Mouse (Mus musculus) kidney, embryonic 14.5 days (tissue): ENCODE measurements around the gene Spata48. TPM values are rescaled to one million over a fixed set of nuclear protein-coding genes. Genes with fewer than 3 reads are reported as not detected.

Source experiments
- ATAC-seq: fragments of 200-750 bp; cut with Nextera tagmentation; 2 replicates; pipeline ENCODE4 v1.8.0; 2017; ENCODE audit warnings: moderate number of reproducible peaks, mild to moderate bottlenecking, moderate TSS enrichment, moderate library complexity; ENCODE audit not compliant: low FRiP score, low TSS enrichment
- H3K27ac ChIP-seq: fragments of 300-500 bp; sonication (generic); 2 replicates; pipeline ENCODE4 v1.5.1; 2014; ENCODE audit warnings: low read depth, mild to moderate bottlenecking, low read length, moderate library complexity, mixed read lengths
- H3K27me3 ChIP-seq: fragments of 300-500 bp; sonication (generic); 2 replicates; pipeline ENCODE4 v1.6.1; 2014; ENCODE audit warnings: mild to moderate bottlenecking, low read length; ENCODE audit not compliant: control insufficient read depth, insufficient read depth
- H3K36me3 ChIP-seq: fragments of 300-500 bp; sonication (generic); 2 replicates; pipeline ENCODE4 v1.6.1; 2014; ENCODE audit warnings: low read length, mixed read lengths; ENCODE audit not compliant: control insufficient read depth, insufficient read depth
- H3K4me1 ChIP-seq: fragments of 300-500 bp; sonication (generic); 2 replicates; pipeline ENCODE4 v1.6.1; 2014; ENCODE audit warnings: low read length, mixed read lengths; ENCODE audit not compliant: control insufficient read depth, insufficient read depth
- H3K4me2 ChIP-seq: fragments of 300-500 bp; sonication (generic); replicated peaks from 2 replicates; pipeline ENCODE4 v1.6.1; 2014; ENCODE audit warnings: low read depth, mild to moderate bottlenecking, low read length
- H3K4me3 ChIP-seq: fragments of 300-500 bp; sonication (generic); 2 replicates; pipeline ENCODE4 v1.5.1; 2014; ENCODE audit warnings: mild to moderate bottlenecking, low read length
- H3K9ac ChIP-seq: fragments of 300-500 bp; sonication (generic); 2 replicates; pipeline ENCODE4 v1.6.1; 2014; ENCODE audit warnings: low read depth, mild to moderate bottlenecking, low read length, moderate library complexity
- H3K9me3 ChIP-seq: fragments of 300-500 bp; sonication (generic); 2 replicates; pipeline ENCODE4 v1.6.1; 2016; ENCODE audit warnings: low read length; ENCODE audit not compliant: control insufficient read depth
- WGBS: fragments of 180-500 bp; shearing (Covaris S2); extraction: QIAGEN DNeasy Blood & Tissue Kit; methylation state at CpG from one replicate; pipeline ENCODE4 v1.1.7; 2014; 5-methylcytosine and 5-hydroxymethylcytosine counted together
- polyA plus RNA-seq: library from polyadenylated mRNA; unstranded; fragments of >200 nt; fragmentation: Nextera tagmentation; extraction: Ambion mirVana; gene quantifications from 2 replicates; pipeline ENCODE4 v1.2.1, GENCODE M21; 2014

Spata48 gene
- polyA plus RNA-seq, result 1.8 and 2.7 TPM in 2 replicates

- H3K9ac ChIP-seq, result peak within 1 kb of the TSS; percentile 75
- WGBS, result 2% methylated on average over 66 of the region's 66 CpGs
- no peaks in the 10 kb centered on the region for H3K27me3 ChIP-seq
- H3K4me3 ChIP-seq, result peak within 1 kb of the TSS; percentile 61
- H3K36me3 ChIP-seq, result no peaks in the 10 kb centered on the region
- peak within 1 kb of the TSS; percentile 72 for H3K4me2 ChIP-seq
- peak; percentile 99 for ATAC-seq
- H3K9me3 ChIP-seq, result no peaks in the 10 kb centered on the region
- no peaks in the 10 kb centered on the region for H3K4me1 ChIP-seq
- peak within 1 kb of the TSS; percentile 59; the same call in 1 of the 2 replicates for H3K27ac ChIP-seq
Observed at GRCm38 (mm10) chr11:11461635-11462560, at the start of gene Spata48, which contains the start of gene Zpbp. Gene Spata48, plus strand, starts transcription at chr11:11462094. Gene Zpbp, minus strand, starts transcription at chr11:11462408.

- 84% methylated on average over 5 of the region's 5 CpGs for WGBS
Observed at GRCm38 (mm10) chr11:11414188-11414587, 47.7 kb upstream of the Spata48 start.

GRCm38 (mm10) chr11:11417356-11417755, 44.5 kb upstream of the Spata48 start:
- Histone ChIP-seq H3K36me3 (no peaks in the 10 kb centered on the region), H3K27me3 (no peaks in the 10 kb centered on the region), H3K4me1 (no peaks in the 10 kb centered on the region), H3K9ac (no peak overlapping the region), H3K27ac (no peak overlapping the region), H3K4me3 (no peak overlapping the region), H3K9me3 (no peaks in the 10 kb centered on the region), H3K4me2 (no peak overlapping the region)
- WGBS, result 72% methylated on average over 2 of the region's 2 CpGs
- ATAC-seq, result no peak

More at GRCm38 (mm10) chr11:11414188-11414587, 47.7 kb upstream of the Spata48 start:
- H3K27ac ChIP-seq, result no peak overlapping the region
- no peak overlapping the region for H3K9ac ChIP-seq
- H3K9me3 ChIP-seq, result no peaks in the 10 kb centered on the region
- H3K4me2 ChIP-seq, result no peak overlapping the region
- H3K27me3 ChIP-seq, result no peaks in the 10 kb centered on the region
- no peak overlapping the region for H3K4me3 ChIP-seq
- H3K36me3 ChIP-seq, result no peaks in the 10 kb centered on the region
- ATAC-seq, result no peak
- no peaks in the 10 kb centered on the region for H3K4me1 ChIP-seq

- H3K27me3 ChIP-seq, result no peaks in the 10 kb centered on the region
- no peak overlapping the region for H3K4me2 ChIP-seq
- no peak overlapping the region for H3K9ac ChIP-seq
- H3K36me3 ChIP-seq, result no peaks in the 10 kb centered on the region
- H3K9me3 ChIP-seq, result no peaks in the 10 kb centered on the region
- no peak overlapping the region for H3K27ac ChIP-seq
- no peaks in the 10 kb centered on the region for H3K4me1 ChIP-seq
- 32% methylated on average over 2 of the region's 2 CpGs for WGBS
- H3K4me3 ChIP-seq, result no peak overlapping the region
- no peak for ATAC-seq
Observed at GRCm38 (mm10) chr11:11455037-11455436, 6.9 kb upstream of the Spata48 start.

- ATAC-seq, result no peak; the same call in 1 of the 2 replicates
- Histone ChIP-seq H3K9me3 (no peaks in the 10 kb centered on the region), H3K27ac (peak overlapping the region; percentile 59; the same call in 1 of the 2 replicates), H3K27me3 (no peaks in the 10 kb centered on the region), H3K4me3 (peak overlapping the region; percentile 61), H3K4me2 (peak overlapping the region; percentile 72), H3K36me3 (no peaks in the 10 kb centered on the region), H3K9ac (peak overlapping the region; percentile 75; the same call in 1 of the 2 replicates), H3K4me1 (no peaks in the 10 kb centered on the region)
- 78% methylated on average over 5 of the region's 5 CpGs for WGBS
Observed at GRCm38 (mm10) chr11:11462561-11462890, 632 bp downstream of the Spata48 start.

GRCm38 (mm10) chr11:11468924-11469323, 7.0 kb downstream of the Spata48 start:
- no peaks in the 10 kb centered on the region for H3K36me3 ChIP-seq
- no peaks in the 10 kb centered on the region for H3K27me3 ChIP-seq
- H3K27ac ChIP-seq, result no peak overlapping the region
- H3K4me2 ChIP-seq, result no peak overlapping the region
- no peaks in the 10 kb centered on the region for H3K4me1 ChIP-seq
- no peak overlapping the region for H3K9ac ChIP-seq
- no peaks in the 10 kb centered on the region for H3K9me3 ChIP-seq
- no peak for ATAC-seq
- H3K4me3 ChIP-seq, result no peak overlapping the region

- no peaks in the 10 kb centered on the region for H3K9me3 ChIP-seq
Observed at GRCm38 (mm10) chr11:11484378-11484777, 22.5 kb downstream of the Spata48 start.

GRCm38 (mm10) chr11:11492044-11492443, 30.1 kb downstream of the Spata48 start:
- 62% methylated on average over 5 of the region's 5 CpGs for WGBS
- H3K36me3 ChIP-seq, result no peaks in the 10 kb centered on the region
- no peaks in the 10 kb centered on the region for H3K9me3 ChIP-seq
- H3K4me2 ChIP-seq, result no peak overlapping the region
- no peak overlapping the region for H3K9ac ChIP-seq
- no peak overlapping the region for H3K4me3 ChIP-seq
- H3K4me1 ChIP-seq, result no peaks in the 10 kb centered on the region
- H3K27me3 ChIP-seq, result no peaks in the 10 kb centered on the region
- no peak overlapping the region for H3K27ac ChIP-seq
- no peak for ATAC-seq

More at GRCm38 (mm10) chr11:11484378-11484777, 22.5 kb downstream of the Spata48 start:
- ATAC-seq, result no peak
- no peaks in the 10 kb centered on the region for H3K36me3 ChIP-seq
- H3K27ac ChIP-seq, result no peak overlapping the region
- WGBS, result 48% methylated on average over 8 of the region's 8 CpGs
- H3K27me3 ChIP-seq, result no peaks in the 10 kb centered on the region
- H3K4me1 ChIP-seq, result no peaks in the 10 kb centered on the region
- no peak overlapping the region for H3K4me3 ChIP-seq
- H3K4me2 ChIP-seq, result no peak overlapping the region
- no peak overlapping the region for H3K9ac ChIP-seq

- Histone ChIP-seq H3K36me3 (no peaks in the 10 kb centered on the region), H3K4me1 (no peaks in the 10 kb centered on the region), H3K4me3 (no peak overlapping the region), H3K9me3 (no peaks in the 10 kb centered on the region), H3K27ac (no peak overlapping the region), H3K9ac (no peak overlapping the region), H3K4me2 (no peak overlapping the region), H3K27me3 (no peaks in the 10 kb centered on the region)
- 87% methylated on average over 2 of the region's 2 CpGs for WGBS
- no peak for ATAC-seq
Observed at GRCm38 (mm10) chr11:11495697-11496096, 33.8 kb downstream of the Spata48 start.
